Mouse (Mus musculus): Measurements from ENCODE around the gene Arhgap5. TPM values are rescaled to one million over a fixed set of nuclear protein-coding genes. Genes with fewer than 3 reads are reported as not detected.

Gene Arhgap5
- polyA plus RNA-seq, 1 experiment: 110 TPM

DNA sequence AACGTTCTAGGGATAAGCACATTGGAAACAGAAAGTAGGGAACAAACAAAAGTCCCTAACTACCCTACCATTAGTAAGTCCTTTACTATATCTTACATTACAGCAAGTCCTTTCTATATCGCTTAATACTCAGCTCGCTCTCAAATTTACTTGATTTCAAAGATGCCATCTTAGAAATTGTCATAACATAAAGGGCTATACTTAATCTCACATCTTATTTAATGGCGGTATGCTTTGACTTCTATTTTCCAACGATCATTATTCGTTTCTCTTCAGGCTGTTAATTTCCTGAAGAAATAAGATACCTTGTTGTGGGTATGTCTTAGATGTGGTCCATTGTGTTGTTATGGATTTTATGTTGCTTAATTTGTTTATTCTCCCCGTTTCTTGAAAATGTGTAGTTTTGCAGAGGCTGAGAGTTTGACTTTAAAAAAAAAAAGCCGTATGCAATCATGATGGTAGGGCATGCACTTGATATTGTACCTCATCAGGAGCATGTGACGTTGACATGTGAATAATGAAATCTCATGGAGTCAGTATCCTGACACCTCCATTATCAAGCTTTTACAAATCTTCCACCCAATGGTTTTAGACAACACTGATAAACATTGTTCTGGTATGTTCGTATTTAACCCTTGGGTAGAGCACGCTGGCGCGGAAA, 101.3 kb downstream of the Arhgap5 start:
- TF ChIP-seq POLR2A (IDR thresholded peaks at IDR 0.05; ENCODE audit: insufficient read depth, low read length) (no peak), EP300 (IDR thresholded peaks at IDR 0.05; ENCODE audit: insufficient read depth, low read depth, low read length) (no peak), CTCF (IDR thresholded peaks at IDR 0.05; ENCODE audit: low read depth, low read length) (no peak)
- Histone ChIP-seq H3K36me3 (ENCODE audit: control insufficient read depth, insufficient read depth, low read length, poor library complexity, severe bottlenecking) (no peaks in the 10 kb centered on the region), H3K9me3 (replicated peaks; ENCODE audit: control insufficient read depth, insufficient read depth, low read length, poor library complexity, severe bottlenecking) (no peaks in the 10 kb centered on the region), H3K4me3 (ENCODE audit: low read depth, low read length) (peak overlapping the region; percentile 80; the same call in 1 of the 2 replicates), H3K9ac (ENCODE audit: low read depth, poor library complexity, severe bottlenecking) (no peak overlapping the region), H3K27ac (ENCODE audit: insufficient read depth, low read length) (no peak overlapping the region), H3K27me3 (ENCODE audit: control insufficient read depth, insufficient read depth, low read length, poor library complexity, severe bottlenecking) (no peaks in the 10 kb centered on the region), H3K4me1 (ENCODE audit: control insufficient read depth, insufficient read depth, low read length) (peaks cover 2% of the 10 kb centered on the region)

DNA sequence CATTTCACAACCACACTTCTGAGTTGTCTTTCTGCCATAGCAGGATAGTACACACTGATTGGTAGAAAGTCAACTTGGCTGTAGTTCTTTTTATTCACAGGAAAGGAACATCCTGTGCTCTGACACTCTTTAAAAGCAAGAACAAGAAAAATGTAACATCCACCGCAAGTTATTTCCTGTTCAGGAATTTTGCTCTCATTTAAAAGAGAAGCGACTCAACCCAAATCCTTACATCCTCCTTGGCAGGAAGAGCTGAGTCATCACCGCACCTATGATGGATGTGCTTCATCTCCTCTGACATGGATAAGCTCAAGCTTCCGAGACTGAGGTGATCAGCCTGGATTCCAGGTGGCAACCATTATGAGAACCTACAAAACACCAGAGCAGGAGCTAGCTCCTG, 103.6 kb downstream of the Arhgap5 start:
- Histone ChIP-seq H3K27ac (ENCODE audit: insufficient read depth, low read length) (no peak overlapping the region), H3K4me1 (ENCODE audit: control insufficient read depth, insufficient read depth, low read length) (no peaks in the 10 kb centered on the region), H3K27me3 (ENCODE audit: control insufficient read depth, insufficient read depth, low read length, poor library complexity, severe bottlenecking) (no peaks in the 10 kb centered on the region), H3K9me3 (replicated peaks; ENCODE audit: control insufficient read depth, insufficient read depth, low read length, poor library complexity, severe bottlenecking) (no peaks in the 10 kb centered on the region), H3K9ac (ENCODE audit: low read depth, poor library complexity, severe bottlenecking) (no peak overlapping the region), H3K36me3 (ENCODE audit: control insufficient read depth, insufficient read depth, low read length, poor library complexity, severe bottlenecking) (no peaks in the 10 kb centered on the region), H3K4me3 (ENCODE audit: low read depth, low read length) (no peak overlapping the region)
- TF ChIP-seq CTCF (IDR thresholded peaks at IDR 0.05; ENCODE audit: low read depth, low read length): no peak
- TF ChIP-seq EP300 (IDR thresholded peaks at IDR 0.05; ENCODE audit: insufficient read depth, low read depth, low read length): no peak
- no peak for TF ChIP-seq POLR2A (IDR thresholded peaks at IDR 0.05; ENCODE audit: insufficient read depth, low read length)

GRCm38 (mm10) chr12:52615703-52616102, 111.9 kb downstream of the Arhgap5 start:
- Histone ChIP-seq H3K9me3 (replicated peaks; ENCODE audit: control insufficient read depth, insufficient read depth, low read length, poor library complexity, severe bottlenecking) (no peaks in the 10 kb centered on the region), H3K27ac (ENCODE audit: insufficient read depth, low read length) (no peak overlapping the region), H3K9ac (ENCODE audit: low read depth, poor library complexity, severe bottlenecking) (no peak overlapping the region), H3K27me3 (ENCODE audit: control insufficient read depth, insufficient read depth, low read length, poor library complexity, severe bottlenecking) (no peaks in the 10 kb centered on the region), H3K4me3 (ENCODE audit: low read depth, low read length) (no peak overlapping the region), H3K36me3 (ENCODE audit: control insufficient read depth, insufficient read depth, low read length, poor library complexity, severe bottlenecking) (no peaks in the 10 kb centered on the region), H3K4me1 (ENCODE audit: control insufficient read depth, insufficient read depth, low read length) (no peaks in the 10 kb centered on the region)
- no peak for TF ChIP-seq EP300 (IDR thresholded peaks at IDR 0.05; ENCODE audit: insufficient read depth, low read depth, low read length)
- TF ChIP-seq POLR2A (IDR thresholded peaks at IDR 0.05; ENCODE audit: insufficient read depth, low read length): no peak
- no peak for TF ChIP-seq CTCF (IDR thresholded peaks at IDR 0.05; ENCODE audit: low read depth, low read length)

DNA sequence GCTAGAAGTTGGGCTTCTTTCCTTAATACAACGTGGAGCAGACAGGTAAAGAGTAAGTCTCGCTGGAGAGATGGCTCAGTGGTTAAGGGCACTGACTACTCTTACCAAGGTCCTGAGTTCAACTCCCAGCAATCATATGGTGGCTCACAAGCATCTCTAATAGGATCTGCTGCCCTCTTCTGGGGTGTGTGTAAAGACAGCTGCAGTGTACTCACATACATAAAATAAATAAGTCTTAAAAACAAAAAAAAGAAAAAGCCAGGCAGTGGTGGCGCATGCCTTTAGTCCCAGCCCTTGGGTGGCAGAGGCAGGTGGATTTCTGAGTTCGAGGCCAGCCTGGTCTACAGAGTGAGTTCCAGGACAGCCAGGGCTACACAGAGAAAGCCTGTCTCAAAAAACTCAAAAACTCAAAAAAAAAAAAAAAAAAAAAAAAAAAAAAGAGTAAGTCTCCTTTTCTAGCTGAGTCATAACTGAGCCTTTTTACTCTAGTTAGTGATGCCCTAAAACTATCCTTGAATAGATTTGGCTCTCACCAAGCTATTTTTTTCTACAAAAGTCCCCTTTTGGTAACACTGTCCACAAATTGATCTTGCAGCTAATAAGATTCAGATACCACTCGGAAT, 114.8 kb downstream of the Arhgap5 start:
- Histone ChIP-seq H3K27ac (ENCODE audit: insufficient read depth, low read length) (no peak overlapping the region), H3K4me3 (ENCODE audit: low read depth, low read length) (no peak overlapping the region), H3K9me3 (replicated peaks; ENCODE audit: control insufficient read depth, insufficient read depth, low read length, poor library complexity, severe bottlenecking) (no peaks in the 10 kb centered on the region), H3K27me3 (ENCODE audit: control insufficient read depth, insufficient read depth, low read length, poor library complexity, severe bottlenecking) (no peaks in the 10 kb centered on the region), H3K9ac (ENCODE audit: low read depth, poor library complexity, severe bottlenecking) (no peak overlapping the region), H3K4me1 (ENCODE audit: control insufficient read depth, insufficient read depth, low read length) (no peaks in the 10 kb centered on the region), H3K36me3 (ENCODE audit: control insufficient read depth, insufficient read depth, low read length, poor library complexity, severe bottlenecking) (no peaks in the 10 kb centered on the region)
- TF ChIP-seq POLR2A (IDR thresholded peaks at IDR 0.05; ENCODE audit: insufficient read depth, low read length) (no peak), CTCF (IDR thresholded peaks at IDR 0.05; ENCODE audit: low read depth, low read length) (no peak), EP300 (IDR thresholded peaks at IDR 0.05; ENCODE audit: insufficient read depth, low read depth, low read length) (no peak)

DNA sequence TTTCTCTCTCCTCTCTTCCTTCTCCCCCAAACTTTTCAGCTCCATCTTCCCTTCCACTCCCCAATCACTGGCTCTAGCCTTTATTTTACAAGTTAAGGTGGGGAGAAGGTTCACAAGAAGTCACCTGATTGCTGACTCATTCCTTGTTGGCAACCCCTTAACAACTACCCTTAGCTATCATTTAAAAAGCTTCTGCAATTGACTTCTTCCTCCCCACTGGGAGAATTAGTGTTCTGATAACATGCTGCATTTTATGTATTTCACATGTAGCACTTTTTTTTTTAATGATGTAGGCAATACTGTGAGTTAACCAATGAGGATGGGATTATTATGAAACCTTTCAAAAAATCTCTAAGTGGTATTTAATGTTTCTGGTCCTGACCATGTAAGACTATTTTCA, 115.9 kb downstream of the Arhgap5 start:
- no peaks in the 10 kb centered on the region for H3K4me1 ChIP-seq (ENCODE audit: control insufficient read depth, insufficient read depth, low read length)
- no peak overlapping the region for H3K27ac ChIP-seq (ENCODE audit: insufficient read depth, low read length)
- H3K27me3 ChIP-seq (ENCODE audit: control insufficient read depth, insufficient read depth, low read length, poor library complexity, severe bottlenecking): no peaks in the 10 kb centered on the region
- no peaks in the 10 kb centered on the region for H3K9me3 ChIP-seq (replicated peaks; ENCODE audit: control insufficient read depth, insufficient read depth, low read length, poor library complexity, severe bottlenecking)
- H3K4me3 ChIP-seq (ENCODE audit: low read depth, low read length): no peak overlapping the region
- H3K9ac ChIP-seq (ENCODE audit: low read depth, poor library complexity, severe bottlenecking): no peak overlapping the region
- TF ChIP-seq EP300 (IDR thresholded peaks at IDR 0.05; ENCODE audit: insufficient read depth, low read depth, low read length) (no peak), POLR2A (IDR thresholded peaks at IDR 0.05; ENCODE audit: insufficient read depth, low read length) (no peak), CTCF (IDR thresholded peaks at IDR 0.05; ENCODE audit: low read depth, low read length) (no peak)
- H3K36me3 ChIP-seq (ENCODE audit: control insufficient read depth, insufficient read depth, low read length, poor library complexity, severe bottlenecking): no peaks in the 10 kb centered on the region

Other genes starting within 250 kb of the Arhgap5 start
- 0.06 TPM in 2 replicates for gene Akap6, start 195.4 kb downstream of the Arhgap5 start, polyA plus RNA-seq (2011; ENCODE audit: insufficient read depth, insufficient read length, low read depth, missing spikeins)